10 mouse cellular contexts compared by ENCODE assay signal in genomic region chr19:53074899-53075722, GRCm38 (mm10). TPM values are rescaled to one million over a fixed set of nuclear protein-coding genes. Genes with fewer than 3 reads are reported as not detected.
DNase-seq lines count a peak whose midpoint lies in the region; ATAC-seq and TF ChIP-seq lines count a peak whose summit lies in the region.
"Had no signal": no experiment of that assay in that cellular context is flagged by ENCODE, and none has a peak within 500 bp of the region (broad histone marks: within the 10 kb centered on the region; RNA-seq: fewer than 3 reads in every experiment).

No protein-coding gene starts in this region.

- peak overlapping the region; percentile 47 for H3K27ac ChIP-seq in intestine, embryonic 16.5 days (ENCODE audit: low read length)
- H3K27ac ChIP-seq in lung, embryonic 15.5 days: peak overlapping the region; percentile 88
- H3K27ac ChIP-seq in thymus, adult 2 months (ENCODE audit: control insufficient read depth, insufficient read depth, low read length): no peak overlapping the region

- 57% methylated on average over 13 of the region's 13 CpGs for WGBS in intestine, embryonic 16.5 days
- WGBS in lung, embryonic 15.5 days: 37% methylated on average over 13 of the region's 13 CpGs
- WGBS in thymus, adult 2 months: 91% methylated on average over 13 of the region's 13 CpGs

- no peaks in the 10 kb centered on the region for H3K36me3 ChIP-seq in intestine, embryonic 16.5 days (ENCODE audit: control insufficient read depth, insufficient read depth, low read length)
- H3K36me3 ChIP-seq in lung, embryonic 15.5 days: no peaks in the 10 kb centered on the region
- H3K36me3 ChIP-seq in thymus, adult 2 months (ENCODE audit: control insufficient read depth, insufficient read depth, low read length): no peaks in the 10 kb centered on the region

- intact Hi-C loops in left cerebral cortex, postnatal 10 days (cut with DNase I): no loop called here

- H3K4me2 ChIP-seq in intestine, embryonic 16.5 days (ENCODE audit: low read depth, low read length): no peak overlapping the region
- peak overlapping the region; percentile 23; the same call in 1 of the 2 replicates for H3K4me2 ChIP-seq in lung, embryonic 15.5 days

- no peak for TF ChIP-seq CTCF in thymus, adult 2 months (IDR thresholded peaks at IDR 0.05; ENCODE audit: borderline replicate concordance, control insufficient read depth, extremely low read depth, insufficient read depth, low read length, poor library complexity)

- H3K4me1 ChIP-seq in intestine, embryonic 16.5 days (ENCODE audit: control insufficient read depth, insufficient read depth, low read length): peaks cover 48% of the 10 kb centered on the region
- peaks cover 72% of the 10 kb centered on the region for H3K4me1 ChIP-seq in lung, embryonic 15.5 days
- peaks cover 3% of the 10 kb centered on the region; the same call in 1 of the 2 replicates for H3K4me1 ChIP-seq in thymus, adult 2 months (replicated peaks; ENCODE audit: control insufficient read depth, insufficient read depth, low read length)

- DNase-seq in cerebellum, adult 11 months: peak; percentile 30
- DNase-seq in cerebellum, postnatal 36 days: no peak
- DNase-seq in adipocyte (ENCODE audit: low spot score): peak; percentile 99
- no peak for DNase-seq in gastrocnemius, postnatal 10 days
- no peak for DNase-seq in thymus, adult 2 months
- DNase-seq in left cerebral cortex, postnatal 10 days (ENCODE audit: extremely low spot score in 1 of 2, low spot score in 2 of 2): no peak
- DNase-seq: layer of hippocampus, adult 9-11 months; right cerebral cortex, postnatal 25 days had no signal

- no peaks in the 10 kb centered on the region for H3K9me3 ChIP-seq in intestine, embryonic 16.5 days (ENCODE audit: control insufficient read depth, low read length)
- no peaks in the 10 kb centered on the region for H3K9me3 ChIP-seq in lung, embryonic 15.5 days

- no peak for TF ChIP-seq POLR2A in thymus, adult 2 months (IDR thresholded peaks at IDR 0.05; ENCODE audit: control insufficient read depth, extremely low read depth, insufficient read depth, low read length, poor library complexity)

- H3K4me3 ChIP-seq in intestine, embryonic 16.5 days (ENCODE audit: low read length): no peak overlapping the region
- H3K4me3 ChIP-seq in lung, embryonic 15.5 days: no peak overlapping the region
- no peak overlapping the region for H3K4me3 ChIP-seq in thymus, adult 2 months (ENCODE audit: control insufficient read depth, insufficient read depth, low read length)

- no peak overlapping the region for H3K9ac ChIP-seq in intestine, embryonic 16.5 days (ENCODE audit: low read depth, low read length)
- no peak overlapping the region for H3K9ac ChIP-seq in lung, embryonic 15.5 days

- no peaks in the 10 kb centered on the region for H3K27me3 ChIP-seq in intestine, embryonic 16.5 days (replicated peaks; ENCODE audit: control insufficient read depth, insufficient read depth, low read length)
- H3K27me3 ChIP-seq in lung, embryonic 15.5 days: no peaks in the 10 kb centered on the region
- H3K27me3 ChIP-seq in thymus, adult 2 months (ENCODE audit: control insufficient read depth, insufficient read depth, low read length): no peaks in the 10 kb centered on the region

- peak; percentile 63 for ATAC-seq in intestine, embryonic 16.5 days
- peak; percentile 72; the same call in 1 of the 2 replicates for ATAC-seq in lung, embryonic 15.5 days (ENCODE audit: borderline replicate concordance, extremely low read depth, low FRiP score, low TSS enrichment)

RNA-seq across cellular contexts. Expression of gene Xpnpep1, which starts 35.1 kb away (rescaled TPM):
- 231 and 264 TPM in 2 replicates for polyA plus RNA-seq in intestine, embryonic 16.5 days (2015; fragmentation: Nextera tagmentation; extraction: Ambion mirVana)
- polyA plus RNA-seq in lung, embryonic 15.5 days (2015; fragmentation: Nextera tagmentation; extraction: Ambion mirVana): 167 and 169 TPM in 2 replicates
- 10 to 100 TPM; 70.7 to 83.8 TPM for total RNA-seq in gastrocnemius, postnatal 10 days (2021)
- polyA plus RNA-seq in thymus, adult 2 months (2012; rRNA removed): 49.6 and 55.6 TPM in 2 replicates
- total RNA-seq in left cerebral cortex, postnatal 10 days (2021): 100 to 1,000 TPM; 108 to 113 TPM

Comparison
In these comparisons a context has a peak if more than half of its experiments do, and no peak if none do; other contexts are left out.
1. DNase-seq: peak in cerebellum, adult 11 months (single experiment) and adipocyte (single experiment); none in cerebellum, postnatal 36 days (0 of 2), gastrocnemius, postnatal 10 days (single experiment), thymus, adult 2 months (single experiment) and left cerebral cortex, postnatal 10 days (0 of 2).